Mouse (Mus musculus): ENCODE data around the gene Gm5129.
A peak's percentile ranks its signal among the peaks of the same experiment; 100 is the strongest.

Gm5129 gene

DNA sequence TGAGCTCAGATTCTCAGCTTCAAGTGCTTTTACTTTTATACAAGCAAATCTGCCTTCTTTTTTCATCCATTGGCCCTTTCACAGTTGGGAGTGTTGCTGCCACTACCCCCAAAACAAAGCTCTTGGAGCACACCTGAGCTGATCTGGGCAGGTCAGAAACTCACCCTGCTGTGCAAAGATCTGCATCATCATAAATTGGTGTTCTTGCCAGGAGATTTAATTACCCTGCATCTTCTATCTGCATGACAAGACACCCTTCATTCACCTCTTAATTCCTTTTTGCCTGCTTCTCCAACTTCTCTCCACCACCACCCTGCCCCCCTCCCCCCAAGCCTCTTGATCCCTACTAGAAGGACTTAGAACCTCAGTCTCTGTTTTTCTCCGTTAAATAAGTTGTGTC lies 14.6 kb downstream of the Gm5129 start:
- no peak for DNase-seq

DNA sequence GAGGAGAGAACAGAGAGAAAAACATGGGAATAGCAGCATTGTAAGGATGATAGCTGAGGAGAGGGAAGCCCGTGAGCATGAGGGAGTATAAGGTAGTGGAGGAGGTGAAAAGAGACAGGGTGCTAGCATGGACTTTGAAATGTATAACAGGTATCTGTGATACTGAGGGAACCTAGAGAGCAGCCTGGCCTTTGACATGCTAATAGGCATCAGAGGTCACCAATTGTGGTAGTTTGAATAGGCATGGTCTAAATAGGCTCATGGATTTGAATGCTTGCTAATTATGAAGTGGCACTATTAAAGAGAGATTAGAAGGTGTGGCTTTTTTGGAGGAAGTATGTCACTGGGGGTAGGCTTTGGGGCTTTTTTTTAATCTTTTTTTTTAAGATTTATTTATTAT lies 22.8 kb downstream of the Gm5129 start:
- DNase-seq: no peak

DNA sequence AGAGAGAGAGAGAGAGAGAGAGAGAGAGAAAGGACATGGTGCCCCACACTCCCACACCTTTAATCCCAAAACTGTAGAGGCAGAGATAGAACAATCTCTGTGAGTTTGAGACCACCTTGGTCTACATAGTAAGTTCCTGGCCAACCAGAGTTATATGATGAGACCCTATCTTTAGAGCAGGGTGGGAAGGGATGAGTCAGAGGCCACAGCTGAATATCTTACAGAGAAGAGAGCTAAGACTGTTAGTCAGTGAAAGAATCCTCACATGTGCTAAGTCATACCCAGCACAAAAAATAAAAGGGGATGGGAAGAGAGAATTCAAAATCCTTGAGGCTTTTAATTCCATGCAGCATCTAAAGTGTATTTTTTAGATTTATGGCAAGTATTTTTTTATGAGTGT lies 24.1 kb downstream of the Gm5129 start:
- DNase-seq: no peak

DNA sequence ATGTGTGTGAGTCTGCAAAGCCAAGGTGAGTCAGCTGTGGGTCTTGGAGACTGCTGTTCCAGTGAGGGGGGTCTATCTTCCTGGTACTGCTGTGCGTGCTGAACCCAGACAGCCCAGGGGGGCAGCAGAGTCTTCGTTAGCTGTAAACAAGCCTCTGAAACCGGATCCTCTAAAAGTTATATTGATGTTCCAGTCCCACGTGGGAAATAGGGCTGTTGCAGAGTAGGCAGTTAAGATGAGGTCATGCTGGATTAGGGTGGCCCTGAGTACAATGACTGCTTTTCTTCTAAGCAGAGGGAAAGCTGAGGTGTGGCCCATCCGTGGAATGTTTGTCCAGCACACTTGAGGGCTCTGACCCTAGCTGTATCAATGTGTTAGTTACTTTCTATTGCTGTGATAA lies 27.5 kb downstream of the Gm5129 start:
- peak; percentile 14 for DNase-seq

DNA sequence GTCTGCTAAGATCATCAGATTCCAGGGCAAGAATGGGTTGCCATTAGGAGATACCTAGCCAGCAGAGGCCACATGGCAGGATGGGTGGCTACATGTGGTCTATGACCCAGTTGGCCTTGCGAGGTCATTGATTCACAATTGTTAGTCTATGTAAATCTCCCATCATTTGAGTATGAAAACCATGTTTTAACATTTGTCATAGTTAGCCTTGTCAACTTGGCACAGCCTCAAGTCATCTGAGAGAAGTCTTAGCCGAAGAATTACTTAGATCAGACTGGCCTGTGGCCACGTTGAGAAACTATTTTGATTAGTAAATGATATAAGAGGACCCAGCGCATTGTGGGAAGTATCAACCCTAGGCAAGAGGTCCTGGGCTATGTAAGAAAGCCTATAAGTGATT lies 28.5 kb downstream of the Gm5129 start:
- no peak for DNase-seq

DNA sequence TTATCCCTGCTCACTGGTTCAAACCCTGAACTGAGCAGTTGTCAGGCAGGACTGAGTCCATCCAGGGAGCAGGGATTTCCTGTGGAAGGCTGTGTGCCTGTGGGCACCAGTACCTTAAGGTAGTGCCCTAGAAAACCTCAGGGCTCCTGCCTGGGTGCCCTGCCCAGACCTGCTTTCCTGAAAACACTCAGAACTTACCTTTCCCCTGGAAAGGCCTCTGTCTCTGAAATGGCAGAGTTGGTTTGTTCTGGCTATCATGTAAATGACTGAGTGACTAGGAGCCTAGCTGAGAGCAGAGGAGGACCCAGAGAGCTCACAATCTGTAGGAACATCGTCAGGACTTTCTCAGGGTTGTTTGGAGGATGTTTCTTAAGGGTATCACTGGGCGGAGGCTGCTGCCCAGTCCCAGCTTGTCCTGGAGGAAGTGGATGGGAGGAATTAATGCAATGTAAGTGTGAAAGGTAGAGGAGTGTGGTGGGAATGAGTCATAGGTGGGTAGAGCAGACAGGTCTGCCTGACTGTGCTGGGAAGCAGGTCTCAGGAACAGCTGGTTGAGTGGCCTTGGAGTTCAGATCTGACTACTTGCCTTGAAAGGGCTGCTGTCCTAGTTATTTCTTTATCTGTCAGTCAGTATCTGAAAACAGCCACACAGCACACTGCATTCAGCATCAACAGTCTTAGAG lies 36.1 kb downstream of the Gm5129 start:
- DNase-seq: no peak

DNA sequence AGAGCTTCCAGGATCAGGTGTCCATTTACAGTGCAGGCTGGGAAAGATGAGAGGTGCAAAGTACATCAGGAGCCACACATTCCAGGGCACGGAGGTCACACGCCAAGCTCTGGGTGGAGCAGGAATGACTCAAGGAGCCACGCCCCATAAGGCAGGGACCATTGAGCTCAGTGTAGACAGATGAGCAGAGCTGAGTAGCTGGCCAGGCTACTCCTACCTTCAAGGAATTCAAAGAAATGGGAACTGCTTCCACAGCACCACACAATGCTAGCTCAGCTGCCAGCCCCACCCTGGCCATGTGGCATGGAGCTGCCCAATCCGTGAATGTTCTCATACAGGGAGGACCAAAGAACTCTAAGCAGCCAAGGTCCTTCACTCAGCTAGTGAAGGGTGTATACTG lies 37.2 kb downstream of the Gm5129 start:
- peak; percentile 2 for DNase-seq

DNA sequence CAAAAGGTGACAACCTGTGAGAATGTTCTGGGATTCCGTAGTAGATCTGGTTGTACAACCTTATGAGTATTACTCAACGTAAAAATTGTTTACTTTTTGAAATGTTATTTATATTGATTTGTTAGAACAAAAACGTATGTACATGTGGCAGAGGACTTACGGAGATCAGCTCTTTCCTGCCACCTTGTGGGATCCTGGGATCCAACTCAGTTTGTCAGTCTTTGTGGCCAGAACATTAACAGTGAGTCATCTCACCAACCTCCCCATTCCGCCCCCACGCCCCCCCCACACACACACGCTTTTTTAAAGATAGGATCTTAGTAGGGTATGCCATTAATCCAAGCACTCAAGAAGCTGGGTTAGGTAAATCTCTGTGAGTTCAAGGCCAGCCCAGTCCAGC lies 47.4 kb downstream of the Gm5129 start:
- no peak for DNase-seq

DNA sequence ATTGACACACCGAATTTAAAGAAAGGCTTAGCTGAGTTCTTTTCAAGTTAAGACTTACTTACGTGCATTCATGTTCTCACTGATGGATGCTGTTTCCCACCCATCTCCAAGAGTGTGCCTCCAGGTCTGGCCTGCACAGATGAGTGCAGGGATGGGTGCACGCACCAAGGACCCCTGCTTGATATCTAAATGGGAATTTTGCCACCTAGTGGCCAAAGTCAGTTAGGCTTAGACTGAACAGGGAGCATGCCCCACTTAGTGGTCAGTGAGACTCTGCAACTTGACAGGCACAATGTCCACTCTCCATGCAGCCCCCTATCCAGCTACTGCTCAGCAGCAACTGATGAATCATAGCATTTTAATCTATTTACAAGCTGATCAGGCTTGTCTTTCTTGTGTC lies 48.1 kb downstream of the Gm5129 start:
- DNase-seq: peak; percentile 49

Data from lung, postnatal 36 days (tissue).